Mouse (Mus musculus) erythroblast, adult 5-6 weeks (primary cell): Measurements from ENCODE around the gene Efl1. TPM values are rescaled to one million over a fixed set of nuclear protein-coding genes. Genes with fewer than 3 reads are reported as not detected.

Source experiments
- ATAC-seq: replicated peaks from 2 replicates; pipeline ENCODE4 v1.8.0; 2016; ENCODE audit warnings: moderate number of reproducible peaks, mild to moderate bottlenecking, moderate TSS enrichment, inconsistent platforms; ENCODE audit not compliant: poor library complexity, low FRiP score, severe bottlenecking
- total RNA-seq, 2 experiments: library from RNA; stranded (forward) in 1 of 2; stranded (reverse) in 1 of 2; fragments of 150-400 nt in 1 of 2; fragments of 200-764, 138-1000 nt in 1 of 2; gene quantifications; 2 replicates each; pipeline versions ENCODE4 v1.2.3 to v1.2.4; 2015 to 2017; ENCODE audit warnings: low replicate concordance in 2 of 2

The Efl1 gene
- total RNA-seq, 2 experiments from 2014 or later, result 1.9 to 8.5 TPM

GRCm38 (mm10) chr7:82794542-82794941 lies 146.1 kb downstream of the Efl1 start:
- ATAC-seq, result no peak

- no peak for ATAC-seq
Observed at GRCm38 (mm10) chr7:82802206-82802605, 153.8 kb downstream of the Efl1 start.

GRCm38 (mm10) chr7:82808257-82808656 lies 159.8 kb downstream of the Efl1 start:
- no peak for ATAC-seq

GRCm38 (mm10) chr7:82809126-82809525 lies 160.7 kb downstream of the Efl1 start:
- ATAC-seq, result no peak

- no peak for ATAC-seq
Observed at GRCm38 (mm10) chr7:82810799-82811139, 162.4 kb downstream of the Efl1 start.

GRCm38 (mm10) chr7:82811140-82811851 lies 162.9 kb downstream of the Efl1 start:
- no peak for ATAC-seq

GRCm38 (mm10) chr7:82812186-82813155 lies 164.1 kb downstream of the Efl1 start:
- no peak for ATAC-seq

GRCm38 (mm10) chr7:82819541-82819940 lies 171.1 kb downstream of the Efl1 start:
- no peak for ATAC-seq

- no peak for ATAC-seq
Observed at GRCm38 (mm10) chr7:82820661-82821060, 172.2 kb downstream of the Efl1 start.

- ATAC-seq, result no peak
Observed at GRCm38 (mm10) chr7:82821501-82821900, 173.1 kb downstream of the Efl1 start.

GRCm38 (mm10) chr7:82822528-82822927 lies 174.1 kb downstream of the Efl1 start:
- no peak for ATAC-seq

Other genes starting within 250 kb of the Efl1 start
- gene Saxo2, start 86 bp upstream of the Efl1 start, total RNA-seq (2015; ENCODE audit: low replicate concordance), result 0.84 TPM in 1 of 2 replicates, not detected in the other
- gene Saxo2, start 86 bp upstream of the Efl1 start, total RNA-seq (2017; ENCODE audit: low replicate concordance), result 0.26 TPM in 1 of 2 replicates, not detected in the other
- 0.77 and 0.84 TPM in 2 replicates for gene Mex3b, start 218.7 kb downstream of the Efl1 start, total RNA-seq (2015; ENCODE audit: low replicate concordance)
- 0.77 and 0.98 TPM in 2 replicates for gene Mex3b, start 218.7 kb downstream of the Efl1 start, total RNA-seq (2017; ENCODE audit: low replicate concordance)